Mouse (Mus musculus) ES-Bruce4 (cell line): ENCODE results near the gene Foxl1. TPM values are rescaled to one million over a fixed set of nuclear protein-coding genes. Genes with fewer than 3 reads are reported as not detected.

Experiments
- H3K27ac ChIP-seq: 2 replicates; pipeline ENCODE4 v1.5.1; 2012; ENCODE audit warnings: low read length, inconsistent platforms; ENCODE audit not compliant: insufficient read depth
- H3K27me3 ChIP-seq: 2 replicates; pipeline ENCODE4 v1.6.1; 2012; ENCODE audit warnings: mild to moderate bottlenecking, low read length, inconsistent platforms; ENCODE audit not compliant: control insufficient read depth, poor library complexity, insufficient read depth, severe bottlenecking
- H3K36me3 ChIP-seq: 2 replicates; pipeline ENCODE4 v1.6.1; 2012; ENCODE audit warnings: inconsistent platforms, mild to moderate bottlenecking, low read length, moderate library complexity; ENCODE audit not compliant: control insufficient read depth, poor library complexity, insufficient read depth, severe bottlenecking
- H3K4me1 ChIP-seq: one replicate; pipeline ENCODE4 v1.8.1; 2011; ENCODE audit warnings: low read length; ENCODE audit not compliant: control insufficient read depth, insufficient read depth
- H3K4me3 ChIP-seq: 2 replicates; pipeline ENCODE4 v1.5.1; 2011; ENCODE audit warnings: low read depth, mild to moderate bottlenecking, low read length
- H3K9ac ChIP-seq: 2 replicates; pipeline ENCODE4 v1.6.1; 2012; ENCODE audit warnings: low read depth, mild to moderate bottlenecking, inconsistent platforms; ENCODE audit not compliant: poor library complexity, severe bottlenecking
- H3K9me3 ChIP-seq: replicated peaks from 2 replicates; pipeline ENCODE4 v1.6.1; 2012; ENCODE audit warnings: mild to moderate bottlenecking, low read length, inconsistent platforms; ENCODE audit not compliant: control insufficient read depth, poor library complexity, insufficient read depth, severe bottlenecking
- CTCF ChIP-seq: IDR thresholded peaks from one replicate; pipeline ENCODE4 v1.8.1; 2011; ENCODE audit warnings: low read depth, low read length
- EP300 ChIP-seq: IDR thresholded peaks from 2 replicates; pipeline ENCODE4 v1.6.1; 2011; ENCODE audit warnings: low read depth, low read length; ENCODE audit not compliant: insufficient read depth
- POLR2A ChIP-seq: IDR thresholded peaks from one replicate; pipeline ENCODE4 v1.8.1; 2011; ENCODE audit warnings: low read length; ENCODE audit not compliant: insufficient read depth
- polyA plus RNA-seq: library from polyadenylated mRNA; stranded (reverse); fragments of >200 nt; gene quantifications from 2 replicates; pipeline ENCODE4 v1.2.4, GENCODE M21; 2011; ENCODE audit warnings: low read depth; ENCODE audit not compliant: missing spikeins, insufficient read depth, insufficient read length

The Foxl1 gene
- polyA plus RNA-seq, 1 experiment, result not detected

- no peak overlapping the region for H3K4me3 ChIP-seq
- no peaks in the 10 kb centered on the region for H3K36me3 ChIP-seq
- no peak overlapping the region for H3K9ac ChIP-seq
- peaks cover 11% of the 10 kb centered on the region for H3K27me3 ChIP-seq
- no peak overlapping the region for H3K27ac ChIP-seq
- H3K9me3 ChIP-seq, result no peaks in the 10 kb centered on the region
- peak; percentile 46 for TF ChIP-seq CTCF
- TF ChIP-seq POLR2A, result no peak
- TF ChIP-seq EP300, result no peak
- no peaks in the 10 kb centered on the region for H3K4me1 ChIP-seq
Observed at GRCm38 (mm10) chr8:121090716-121091115, 37.0 kb upstream of the Foxl1 start.

GRCm38 (mm10) chr8:121092141-121092540, 35.6 kb upstream of the Foxl1 start:
- TF ChIP-seq CTCF, result no peak
- TF ChIP-seq POLR2A, result no peak
- no peak for TF ChIP-seq EP300
- H3K9me3 ChIP-seq, result no peaks in the 10 kb centered on the region
- no peak overlapping the region for H3K9ac ChIP-seq
- H3K27ac ChIP-seq, result no peak overlapping the region
- no peak overlapping the region for H3K4me3 ChIP-seq
- H3K27me3 ChIP-seq, result peaks cover 7% of the 10 kb centered on the region
- H3K4me1 ChIP-seq, result no peaks in the 10 kb centered on the region
- H3K36me3 ChIP-seq, result no peaks in the 10 kb centered on the region

GRCm38 (mm10) chr8:121092627-121093026, 35.1 kb upstream of the Foxl1 start:
- Histone ChIP-seq H3K36me3 (no peaks in the 10 kb centered on the region), H3K9me3 (no peaks in the 10 kb centered on the region), H3K27me3 (peaks cover 2% of the 10 kb centered on the region), H3K9ac (no peak overlapping the region), H3K4me3 (no peak overlapping the region), H3K27ac (no peak overlapping the region), H3K4me1 (no peaks in the 10 kb centered on the region)
- TF ChIP-seq POLR2A (no peak), CTCF (peak; percentile 89), EP300 (no peak)

- H3K4me3 ChIP-seq, result no peak overlapping the region
- H3K27ac ChIP-seq, result no peak overlapping the region
- no peaks in the 10 kb centered on the region for H3K36me3 ChIP-seq
- no peak overlapping the region for H3K9ac ChIP-seq
- H3K9me3 ChIP-seq, result no peaks in the 10 kb centered on the region
- no peaks in the 10 kb centered on the region for H3K4me1 ChIP-seq
- TF ChIP-seq EP300 (no peak), CTCF (no peak), POLR2A (no peak)
- H3K27me3 ChIP-seq, result peaks cover 2% of the 10 kb centered on the region; the same call in 1 of the 2 replicates
Observed at GRCm38 (mm10) chr8:121093496-121093895, 34.2 kb upstream of the Foxl1 start.

GRCm38 (mm10) chr8:121104049-121104818, 23.5 kb upstream of the Foxl1 start:
- Histone ChIP-seq H3K27ac (no peak overlapping the region), H3K9ac (no peak overlapping the region), H3K9me3 (no peaks in the 10 kb centered on the region), H3K27me3 (no peaks in the 10 kb centered on the region), H3K4me1 (no peaks in the 10 kb centered on the region), H3K36me3 (no peaks in the 10 kb centered on the region), H3K4me3 (no peak overlapping the region)
- TF ChIP-seq CTCF (peak; percentile 99), POLR2A (no peak)
